In genomic region chr8:47889936-47890813, GRCm38 (mm10) we compare ENCODE assay signal across 11 mouse cellular contexts.
DNase-seq lines count a peak whose midpoint lies in the region; ATAC-seq and TF ChIP-seq lines count a peak whose summit lies in the region.
"Had no signal": no experiment of that assay in that cellular context is flagged by ENCODE, and none has a peak within 500 bp of the region (broad histone marks: within the 10 kb centered on the region; RNA-seq: fewer than 3 reads in every experiment).

No protein-coding gene starts in this region.

- no peaks in the 10 kb centered on the region for H3K27me3 ChIP-seq in forebrain, embryonic 13.5 days
- no peaks in the 10 kb centered on the region for H3K27me3 ChIP-seq in intestine, embryonic 15.5 days (replicated peaks)

- peak; percentile 79 for ATAC-seq in forebrain, embryonic 13.5 days
- ATAC-seq in intestine, embryonic 15.5 days, result no peak

- peak; percentile 25 for DNase-seq in layer of hippocampus, adult 11-12 months (ENCODE audit: low spot score)
- no peak for DNase-seq in layer of hippocampus, postnatal 25 days (ENCODE audit: extremely low spot score in 1 of 2, low spot score in 1 of 2)
- DNase-seq in embryo, embryonic 9.5 days (ENCODE audit: extremely low spot score), result peak; percentile 27
- DNase-seq in mesoderm, embryonic 11.5 days (ENCODE audit: low read depth, low spot score), result peak; percentile 35
- no peak for DNase-seq in adrenal gland, postnatal 10 days
- DNase-seq in gastrocnemius, adult 2 months, result no peak
- DNase-seq: adrenal gland, adult 8-10 months; right cerebral cortex, adult 18-20 months had no signal

- intact Hi-C loops in gastrocnemius, adult 2 months (cut with DNase I), result no loop called here

- H3K36me3 ChIP-seq in forebrain, embryonic 13.5 days (ENCODE audit: poor library complexity, severe bottlenecking), result 0 out of 2 replicates have a peak, but pooled peaks cover 4% of the 10 kb centered on the region
- H3K36me3 ChIP-seq in intestine, embryonic 15.5 days, result no peaks in the 10 kb centered on the region

- H3K4me2 ChIP-seq in forebrain, embryonic 13.5 days, result no peak overlapping the region
- H3K4me2 ChIP-seq in intestine, embryonic 15.5 days (replicated peaks), result no peak overlapping the region

- peak overlapping the region; percentile 16; the same call in 1 of the 2 replicates for H3K9ac ChIP-seq in forebrain, embryonic 13.5 days
- H3K9ac ChIP-seq in intestine, embryonic 15.5 days, result no peak overlapping the region

- no peak for TF ChIP-seq CTCF in gastrocnemius, adult 2 months (IDR thresholded peaks at IDR 0.05)

- H3K4me3 ChIP-seq in forebrain, embryonic 13.5 days, result no peak overlapping the region
- no peak overlapping the region for H3K4me3 ChIP-seq in intestine, embryonic 15.5 days (replicated peaks)
- no peak overlapping the region for H3K4me3 ChIP-seq in gastrocnemius, adult 2 months

- whole genome bisulfite sequencing in forebrain, embryonic 13.5 days, result 75% methylated on average over 23 of the region's 23 CpGs
- WGBS in intestine, embryonic 15.5 days, result 83% methylated on average over 23 of the region's 23 CpGs

- no peak overlapping the region for H3K27ac ChIP-seq in forebrain, embryonic 13.5 days
- no peak overlapping the region for H3K27ac ChIP-seq in intestine, embryonic 15.5 days
- H3K27ac ChIP-seq in gastrocnemius, adult 2 months, result no peak overlapping the region
- H3K27ac ChIP-seq: stomach, postnatal 0 days had no signal

- H3K9me3 ChIP-seq in forebrain, embryonic 13.5 days (replicated peaks), result no peaks in the 10 kb centered on the region
- no peaks in the 10 kb centered on the region for H3K9me3 ChIP-seq in intestine, embryonic 15.5 days

- peaks cover 13% of the 10 kb centered on the region; the same call in 1 of the 2 replicates for H3K4me1 ChIP-seq in forebrain, embryonic 13.5 days
- H3K4me1 ChIP-seq in intestine, embryonic 15.5 days (replicated peaks), result no peaks in the 10 kb centered on the region

Comparison
In these comparisons a context has a peak if more than half of its experiments do, and no peak if none do; other contexts are left out.
1. DNase-seq: peak in layer of hippocampus, adult 11-12 months (single experiment), embryo, embryonic 9.5 days (single experiment) and mesoderm, embryonic 11.5 days (single experiment); none in layer of hippocampus, postnatal 25 days (0 of 2), adrenal gland, postnatal 10 days (single experiment) and gastrocnemius, adult 2 months (single experiment).